Mouse (Mus musculus): ENCODE measurements around the gene Eif3b. TPM values are rescaled to one million over a fixed set of nuclear protein-coding genes. Genes with fewer than 3 reads are reported as not detected.
"Not testable (repeated sequence)": the region's sequence is repeated elsewhere in the genome, so short reads cannot be mapped to it uniquely, and the experiment has no call there.

Eif3b gene
- polyA plus RNA-seq, 1 experiment from 2014 or later, result 229 TPM

GRCm38 (mm10) chr5:140405126-140405525 lies 14.0 kb upstream of the Eif3b start:
- ATAC-seq, result no peak
- WGBS (ENCODE audit: insufficient replicate concordance), result 80% methylated on average over 6 of the region's 6 CpGs

GRCm38 (mm10) chr5:140406666-140407065 lies 12.5 kb upstream of the Eif3b start:
- H3K27ac ChIP-seq, result no peak overlapping the region
- no peak for ATAC-seq
- no peak overlapping the region for H3K4me2 ChIP-seq
- no peak overlapping the region for H3K9ac ChIP-seq
- 47% methylated on average over 6 of the region's 6 CpGs for WGBS (ENCODE audit: insufficient replicate concordance)
- H3K4me1 ChIP-seq, result no peaks in the 10 kb centered on the region
- no peaks in the 10 kb centered on the region for H3K36me3 ChIP-seq
- H3K4me3 ChIP-seq, result no peak overlapping the region
- no peaks in the 10 kb centered on the region; the same call in 1 of the 2 replicates for H3K27me3 ChIP-seq (replicated peaks)
- H3K9me3 ChIP-seq (replicated peaks), result no peaks in the 10 kb centered on the region

More at GRCm38 (mm10) chr5:140405126-140405525, 14.0 kb upstream of the Eif3b start:
- Histone ChIP-seq H3K4me1 (no peaks in the 10 kb centered on the region), H3K9me3 (replicated peaks) (no peaks in the 10 kb centered on the region), H3K36me3 (no peaks in the 10 kb centered on the region), H3K4me2 (no peak overlapping the region), H3K27me3 (replicated peaks) (no peaks in the 10 kb centered on the region; the same call in 1 of the 2 replicates), H3K27ac (no peak overlapping the region), H3K9ac (no peak overlapping the region), H3K4me3 (no peak overlapping the region)

GRCm38 (mm10) chr5:140408801-140409200 lies 10.3 kb upstream of the Eif3b start:
- Histone ChIP-seq H3K4me1 (no peaks in the 10 kb centered on the region), H3K9ac (no peak overlapping the region), H3K36me3 (no peaks in the 10 kb centered on the region), H3K4me3 (no peak overlapping the region), H3K4me2 (no peak overlapping the region), H3K27me3 (replicated peaks) (peaks cover 3% of the 10 kb centered on the region; the same call in 1 of the 2 replicates), H3K27ac (no peak overlapping the region), H3K9me3 (replicated peaks) (no peaks in the 10 kb centered on the region)
- ATAC-seq, result no peak

- Histone ChIP-seq H3K9ac (no peak overlapping the region), H3K27me3 (replicated peaks) (peaks cover 11% of the 10 kb centered on the region; the same call in 1 of the 2 replicates), H3K36me3 (no peaks in the 10 kb centered on the region), H3K4me2 (no peak overlapping the region), H3K4me1 (no peaks in the 10 kb centered on the region), H3K4me3 (no peak overlapping the region), H3K9me3 (replicated peaks) (no peaks in the 10 kb centered on the region), H3K27ac (no peak overlapping the region)
- ATAC-seq, result peak; percentile 63; the same call in 1 of the 2 replicates
- WGBS (ENCODE audit: insufficient replicate concordance), result 12% methylated on average over 8 of the region's 8 CpGs
Measured at GRCm38 (mm10) chr5:140411339-140411738, 7.8 kb upstream of the Eif3b start.

GRCm38 (mm10) chr5:140414647-140415046 lies 4.5 kb upstream of the Eif3b start:
- H3K36me3 ChIP-seq, result no peaks in the 10 kb centered on the region
- no peak for ATAC-seq
- no peak overlapping the region for H3K4me3 ChIP-seq
- H3K9me3 ChIP-seq (replicated peaks), result no peaks in the 10 kb centered on the region
- no peak overlapping the region for H3K27ac ChIP-seq
- no peak overlapping the region for H3K4me2 ChIP-seq
- H3K27me3 ChIP-seq (replicated peaks), result 0 out of 2 replicates have a peak, but pooled peaks cover 11% of the 10 kb centered on the region
- peaks cover 10% of the 10 kb centered on the region; the same call in 1 of the 2 replicates for H3K4me1 ChIP-seq
- no peak overlapping the region for H3K9ac ChIP-seq
- 60% methylated on average over 4 of the region's 4 CpGs for WGBS (ENCODE audit: insufficient replicate concordance)

GRCm38 (mm10) chr5:140418106-140418488 lies 1.0 kb upstream of the Eif3b start:
- ATAC-seq, result 0 out of 2 replicates have a peak, but pooled peaks have one; percentile 6
- Histone ChIP-seq H3K4me2 (peak overlapping the region; percentile 86), H3K4me1 (peaks cover 41% of the 10 kb centered on the region), H3K27ac (peak overlapping the region; percentile 90), H3K4me3 (peak overlapping the region; percentile 95), H3K9me3 (replicated peaks) (no peaks in the 10 kb centered on the region), H3K27me3 (replicated peaks) (0 out of 2 replicates have a peak, but pooled peaks cover 8% of the 10 kb centered on the region), H3K9ac (peak overlapping the region; percentile 83), H3K36me3 (peaks cover 20% of the 10 kb centered on the region)
- WGBS (ENCODE audit: insufficient replicate concordance), result 2% methylated on average over 12 of the region's 12 CpGs

- Histone ChIP-seq H3K9ac (peak overlapping the region; percentile 91), H3K4me3 (peak overlapping the region; percentile 95), H3K4me1 (peaks cover 47% of the 10 kb centered on the region), H3K9me3 (replicated peaks) (no peaks in the 10 kb centered on the region), H3K27me3 (replicated peaks) (0 out of 2 replicates have a peak, but pooled peaks cover 6% of the 10 kb centered on the region), H3K4me2 (peak overlapping the region; percentile 86), H3K27ac (peak overlapping the region; percentile 85), H3K36me3 (peaks cover 34% of the 10 kb centered on the region)
- ATAC-seq, result peak; percentile 73
- WGBS (ENCODE audit: insufficient replicate concordance), result under 1% methylated on average over 62 of the region's 62 CpGs
Measured at GRCm38 (mm10) chr5:140419442-140420080, 433 bp downstream of the Eif3b start.

GRCm38 (mm10) chr5:140420616-140421015 lies 1.5 kb downstream of the Eif3b start:
- ATAC-seq, result peak; percentile 38
- peaks cover 47% of the 10 kb centered on the region for H3K4me1 ChIP-seq

GRCm38 (mm10) chr5:140425016-140425783 lies 6.1 kb downstream of the Eif3b start:
- H3K9me3 ChIP-seq (replicated peaks), result no peaks in the 10 kb centered on the region
- H3K27ac ChIP-seq, result no peak overlapping the region
- peaks cover 33% of the 10 kb centered on the region for H3K4me1 ChIP-seq
- H3K36me3 ChIP-seq, result peaks cover 91% of the 10 kb centered on the region
- no peak overlapping the region for H3K4me2 ChIP-seq
- 93% methylated on average over 17 of the region's 17 CpGs for WGBS (ENCODE audit: insufficient replicate concordance)
- no peak overlapping the region for H3K4me3 ChIP-seq
- H3K27me3 ChIP-seq (replicated peaks), result no peaks in the 10 kb centered on the region
- H3K9ac ChIP-seq, result no peak overlapping the region
- ATAC-seq, result no peak

More at GRCm38 (mm10) chr5:140420616-140421015, 1.5 kb downstream of the Eif3b start:
- no peaks in the 10 kb centered on the region for H3K9me3 ChIP-seq (replicated peaks)
- peak overlapping the region; percentile 59; the same call in 1 of the 2 replicates for H3K27ac ChIP-seq
- H3K9ac ChIP-seq, result peak overlapping the region; percentile 91
- peak overlapping the region; percentile 95 for H3K4me3 ChIP-seq
- H3K4me2 ChIP-seq, result peak overlapping the region; percentile 86
- WGBS (ENCODE audit: insufficient replicate concordance), result 16% methylated on average over 4 of the region's 4 CpGs
- peaks cover 45% of the 10 kb centered on the region for H3K36me3 ChIP-seq
- H3K27me3 ChIP-seq (replicated peaks), result no peaks in the 10 kb centered on the region

- ATAC-seq; H3K9ac ChIP-seq; H3K27me3 ChIP-seq (replicated peaks); H3K4me3 ChIP-seq; H3K4me1 ChIP-seq; H3K4me2 ChIP-seq; H3K27ac ChIP-seq; H3K9me3 ChIP-seq (replicated peaks): not testable (repeated sequence)
- 50% methylated on average over 1 of the region's 6 CpGs for WGBS (ENCODE audit: insufficient replicate concordance)
- peaks cover 95% of the 10 kb centered on the region for H3K36me3 ChIP-seq
Measured at GRCm38 (mm10) chr5:140439117-140439516, 20.0 kb downstream of the Eif3b start.

- no peak overlapping the region for H3K27ac ChIP-seq
- H3K36me3 ChIP-seq, result peaks cover 92% of the 10 kb centered on the region
- no peaks in the 10 kb centered on the region for H3K9me3 ChIP-seq (replicated peaks)
- WGBS (ENCODE audit: insufficient replicate concordance), result 78% methylated on average over 3 of the region's 3 CpGs
- no peak overlapping the region for H3K9ac ChIP-seq
- H3K4me2 ChIP-seq, result no peak overlapping the region
- no peak overlapping the region for H3K4me3 ChIP-seq
- H3K4me1 ChIP-seq, result no peaks in the 10 kb centered on the region
- H3K27me3 ChIP-seq (replicated peaks), result no peaks in the 10 kb centered on the region
- ATAC-seq, result no peak
Measured at GRCm38 (mm10) chr5:140441406-140441805, 22.3 kb downstream of the Eif3b start.

- no peaks in the 10 kb centered on the region for H3K9me3 ChIP-seq (replicated peaks)
- H3K4me2 ChIP-seq, result no peak overlapping the region
- H3K27ac ChIP-seq, result no peak overlapping the region
- WGBS (ENCODE audit: insufficient replicate concordance), result 76% methylated on average over 4 of the region's 4 CpGs
- H3K27me3 ChIP-seq (replicated peaks), result no peaks in the 10 kb centered on the region
- H3K4me1 ChIP-seq, result no peaks in the 10 kb centered on the region
- no peak overlapping the region for H3K9ac ChIP-seq
- H3K4me3 ChIP-seq, result no peak overlapping the region
- ATAC-seq, result no peak
- peaks cover 70% of the 10 kb centered on the region for H3K36me3 ChIP-seq
Measured at GRCm38 (mm10) chr5:140444012-140444411, 24.9 kb downstream of the Eif3b start.
